Mouse (Mus musculus): ENCODE measurements at regions not wholly inside any gene's neighbourhood (a gene's known extent, or its start where the extent isn't known, plus 50 kb on each side); places are given as distances from the start of the nearest gene placed in this dataset.
A peak's percentile ranks its signal among the peaks of the same experiment; 100 is the strongest.

DNA sequence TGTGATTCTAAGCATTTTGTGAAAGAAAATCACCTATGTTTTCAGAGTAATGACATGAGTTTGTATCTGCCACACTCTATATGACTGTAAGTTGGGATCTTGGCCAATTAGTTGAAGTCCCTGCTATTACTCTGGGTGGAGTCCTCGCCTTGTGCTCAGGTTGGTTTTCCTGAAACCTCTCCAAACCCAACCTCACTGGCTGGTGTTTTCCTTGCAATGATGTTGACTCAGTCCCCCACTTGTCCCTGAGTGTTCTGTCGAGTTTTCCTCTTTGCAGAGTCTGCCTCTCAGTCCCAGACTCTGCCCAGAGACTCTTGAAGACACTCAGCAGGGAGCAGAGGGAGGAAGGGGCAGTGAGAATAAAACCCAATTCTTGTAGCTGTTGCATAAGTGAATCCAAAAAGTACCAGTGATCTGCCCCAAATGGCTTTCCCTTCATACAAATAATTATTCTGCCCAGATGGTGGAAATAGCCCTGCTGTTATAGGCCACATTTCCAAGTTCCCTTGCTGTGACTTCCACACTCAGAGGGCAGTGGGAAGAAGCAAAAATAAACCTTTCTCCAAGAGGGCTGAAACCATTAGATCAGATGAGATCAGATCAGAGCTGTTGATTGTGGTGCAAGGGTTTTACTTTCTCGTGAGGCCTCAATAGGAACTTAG lies 694.3 kb downstream of the Hs3st4 start:
- DNase-seq = no peak

DNA sequence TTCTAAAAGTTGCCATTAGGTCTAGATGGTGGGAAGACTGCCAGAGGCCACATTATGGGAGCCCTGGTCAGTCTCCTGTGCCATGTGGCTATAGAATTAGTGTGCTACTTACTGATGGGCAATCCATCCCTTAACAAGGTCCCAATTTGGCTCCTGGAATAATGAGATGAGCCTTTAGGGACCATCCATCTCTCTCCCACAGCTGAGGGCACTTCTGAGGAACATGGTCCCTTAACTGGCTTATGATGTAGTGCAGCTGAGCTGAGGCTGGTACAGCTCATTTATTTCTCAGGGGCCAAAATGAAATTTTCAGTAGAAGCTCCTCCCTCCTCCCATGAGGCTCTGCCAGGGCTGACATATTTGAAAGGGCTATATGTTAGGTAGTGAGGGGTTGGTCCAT lies 697.9 kb downstream of the Hs3st4 start:
- DNase-seq = no peak

DNA sequence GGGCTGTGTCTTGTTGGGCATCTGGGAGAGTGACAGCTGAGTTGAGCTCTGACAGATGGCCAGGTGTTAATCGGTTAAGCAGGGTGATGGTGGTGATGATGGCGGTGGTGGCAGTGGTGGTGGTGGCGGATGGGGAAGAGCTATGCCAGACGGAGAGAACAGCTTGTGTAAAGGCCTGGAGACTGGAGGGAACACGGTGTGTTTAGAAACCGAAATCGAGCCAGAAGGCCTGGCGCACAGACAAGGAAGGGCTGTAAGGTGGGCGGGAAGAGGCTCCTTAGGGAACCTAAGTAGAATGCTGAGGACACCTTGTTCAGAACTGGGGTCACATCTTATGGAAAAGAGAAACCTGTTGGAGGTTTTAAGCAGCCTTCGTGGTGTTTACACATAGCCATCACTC lies 698.5 kb downstream of the Hs3st4 start:
- no peak for DNase-seq

DNA sequence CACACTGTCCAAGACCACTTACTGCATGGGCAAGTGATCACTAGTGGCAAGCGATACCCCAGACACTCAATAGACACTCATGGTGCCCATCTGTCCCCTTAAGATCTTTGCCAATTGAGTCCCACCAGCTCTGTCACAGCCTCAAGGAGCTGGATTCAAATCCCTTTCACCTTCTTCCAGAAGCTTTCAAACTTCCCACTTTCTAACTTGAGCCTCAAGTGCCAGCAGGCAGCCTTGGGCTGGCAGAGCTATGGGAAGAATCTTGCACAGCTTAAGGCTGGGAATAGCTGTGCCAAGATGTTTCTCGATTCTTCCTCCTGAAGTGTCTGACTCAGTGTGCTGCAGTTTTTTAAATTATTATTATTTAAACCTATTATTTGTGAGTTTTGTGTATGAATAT lies 699.2 kb downstream of the Hs3st4 start:
- no peak for DNase-seq

DNA sequence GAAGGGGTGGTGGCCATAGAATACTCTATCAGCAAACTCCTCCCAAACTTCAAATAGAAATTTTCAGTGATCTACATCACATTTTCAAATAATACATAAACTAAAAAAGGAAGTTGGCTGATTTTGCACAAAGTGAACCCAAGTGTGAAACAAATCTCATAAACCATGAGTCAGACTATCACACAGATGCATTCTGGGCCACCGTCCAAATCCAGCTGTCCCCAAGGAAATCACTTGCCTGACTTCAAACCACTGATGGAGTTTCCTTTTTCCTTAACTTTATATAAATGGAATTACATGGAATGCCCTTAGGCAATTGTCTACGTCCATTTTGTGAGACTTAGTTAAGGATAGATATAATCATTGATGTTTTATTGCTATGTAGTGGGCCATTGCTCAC lies 702.8 kb downstream of the Hs3st4 start:
- DNase-seq = peak; percentile 18

DNA sequence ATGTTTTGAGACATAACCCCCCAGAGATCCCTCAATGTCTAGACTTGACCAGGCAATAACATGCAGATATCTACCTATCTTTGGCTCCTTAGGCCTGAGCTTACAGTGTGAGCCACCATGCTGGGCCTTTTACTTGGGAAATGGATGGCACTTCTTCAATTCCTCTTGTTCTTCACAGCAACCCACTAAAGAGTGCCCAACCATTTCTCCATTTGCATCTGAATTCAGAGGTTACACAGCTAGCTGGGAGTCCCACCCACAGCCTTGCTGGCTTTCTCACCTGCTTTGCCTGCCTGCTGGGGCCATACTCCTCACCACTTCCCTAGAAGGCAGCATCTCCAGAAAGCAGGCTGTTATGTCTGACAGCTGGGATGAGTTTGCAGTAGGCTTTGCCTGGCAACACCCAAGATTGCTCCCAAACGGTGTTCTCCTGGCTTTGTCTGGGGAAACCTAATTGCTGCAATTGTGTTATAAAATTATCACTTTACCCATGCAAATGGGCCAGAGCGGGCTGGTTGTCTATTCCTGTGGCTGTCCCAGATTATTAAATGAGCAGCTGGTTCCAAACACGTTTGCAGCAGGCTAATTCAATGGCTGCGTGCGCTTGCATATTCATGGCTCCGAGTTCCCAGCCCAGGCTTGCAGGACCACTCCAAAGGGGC lies 721.6 kb downstream of the Hs3st4 start:
- no peak for DNase-seq

DNA sequence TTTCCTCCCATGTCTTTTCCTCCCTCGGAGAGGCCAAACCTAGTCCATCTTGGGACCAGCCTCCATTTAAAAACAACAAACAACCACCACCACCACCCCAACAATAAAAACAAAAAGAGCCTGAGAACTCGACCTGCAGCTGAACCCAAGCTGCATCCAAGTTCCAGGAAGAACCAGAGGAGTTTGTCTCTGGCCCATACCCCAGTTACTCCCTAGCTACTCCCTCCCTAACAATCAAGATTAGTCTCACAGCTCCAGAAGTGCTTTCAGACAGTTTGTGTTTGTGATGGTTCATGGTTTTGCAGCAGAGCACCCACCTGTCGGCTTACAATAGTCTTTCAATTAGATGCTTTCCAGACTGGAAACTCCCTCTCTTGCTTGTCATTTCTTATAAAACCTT lies 724.5 kb downstream of the Hs3st4 start:
- DNase-seq = no peak

DNA sequence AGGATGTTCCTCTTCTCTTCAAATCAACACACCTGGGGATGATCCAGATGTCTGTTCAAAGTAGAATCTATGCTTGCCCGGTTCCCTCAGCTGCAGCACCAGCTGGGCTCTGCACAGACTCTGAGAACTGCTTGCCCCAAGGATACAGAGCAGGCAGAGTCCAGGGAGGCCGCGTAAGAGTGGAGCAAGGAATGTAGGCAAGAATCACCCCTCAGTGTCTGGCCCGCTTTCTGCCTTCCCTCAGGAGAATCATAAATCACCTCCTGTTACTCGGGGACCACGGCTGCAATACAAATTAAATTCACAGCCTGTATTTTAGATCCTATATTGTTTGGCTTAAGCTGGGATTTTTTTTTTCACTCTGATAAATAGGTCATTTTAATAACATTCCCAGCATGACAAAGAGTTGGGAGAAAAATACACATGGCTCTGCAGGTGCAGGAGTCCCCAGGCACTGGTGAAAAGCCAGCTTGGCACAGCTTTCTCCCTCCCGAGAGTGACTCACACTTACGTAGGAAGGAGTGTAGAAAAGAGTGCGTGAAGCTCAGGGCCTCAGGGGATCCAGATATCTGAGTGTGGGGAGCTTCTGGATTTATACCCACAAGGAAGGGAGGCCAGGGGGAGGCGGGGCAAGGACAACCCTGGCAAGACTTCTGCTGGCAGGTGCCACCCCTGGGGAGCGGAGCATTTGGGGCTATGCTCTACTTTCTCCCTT lies 726.3 kb downstream of the Hs3st4 start:
- no peak for DNase-seq

DNA sequence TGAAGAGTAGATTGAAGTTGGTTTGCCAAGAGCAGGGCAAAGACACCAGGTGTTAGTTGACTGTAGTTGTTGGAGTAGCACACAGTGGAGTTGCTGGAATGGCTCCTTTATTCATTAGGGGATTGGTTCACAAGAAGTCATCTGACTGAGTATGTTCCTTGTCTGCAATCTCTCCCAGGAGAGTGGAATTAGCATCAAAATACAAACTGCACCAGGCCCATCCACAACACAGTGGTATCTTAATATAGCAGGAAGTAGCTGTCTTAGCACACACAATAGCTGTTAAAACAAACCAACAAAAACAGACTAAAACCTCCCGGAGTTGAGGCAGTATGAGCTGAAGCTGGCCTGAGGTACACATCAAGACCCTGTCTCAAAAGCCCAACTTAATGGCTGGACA lies 723.5 kb upstream of the Kdm8 start:
- no peak for DNase-seq

DNA sequence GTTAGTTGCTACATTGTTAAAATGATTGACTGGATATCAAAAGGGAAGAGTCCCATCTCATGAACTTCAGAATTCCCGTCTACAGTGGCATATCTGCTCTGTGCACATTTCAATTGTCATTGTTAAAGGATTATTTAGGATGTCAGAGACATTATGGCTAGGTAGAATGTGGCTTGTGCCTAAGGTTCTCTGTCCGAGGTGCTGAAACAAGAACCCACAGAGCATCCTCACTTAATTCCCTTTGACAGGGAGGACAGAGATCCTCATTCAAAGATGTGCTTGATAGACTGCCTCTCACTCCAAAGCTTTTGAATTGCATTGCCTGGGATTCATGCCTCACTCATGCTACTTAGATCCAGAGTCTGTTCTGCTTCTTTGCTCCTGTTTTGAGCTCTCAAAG lies 702.4 kb upstream of the Kdm8 start:
- no peak for DNase-seq

DNA sequence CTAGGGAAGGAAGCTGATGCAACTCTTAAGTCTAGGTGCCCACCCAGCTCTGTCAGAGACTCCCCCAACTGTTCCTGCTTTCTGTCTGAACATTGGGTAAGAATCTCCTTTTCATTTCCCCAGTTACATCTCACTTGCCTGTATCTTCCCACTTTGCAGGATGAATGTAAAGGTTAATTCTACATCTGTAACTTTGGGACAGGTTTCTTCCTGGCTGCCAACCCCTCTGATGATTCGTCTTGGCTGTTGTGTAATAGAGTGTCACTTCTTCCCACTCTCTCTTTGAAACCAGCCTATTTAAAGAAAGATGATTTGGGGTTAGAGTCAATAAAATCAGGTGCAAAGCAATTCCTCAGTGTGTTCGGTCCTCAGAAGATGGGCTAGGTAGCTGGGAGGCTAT lies 698.2 kb upstream of the Kdm8 start:
- no peak for DNase-seq

DNA sequence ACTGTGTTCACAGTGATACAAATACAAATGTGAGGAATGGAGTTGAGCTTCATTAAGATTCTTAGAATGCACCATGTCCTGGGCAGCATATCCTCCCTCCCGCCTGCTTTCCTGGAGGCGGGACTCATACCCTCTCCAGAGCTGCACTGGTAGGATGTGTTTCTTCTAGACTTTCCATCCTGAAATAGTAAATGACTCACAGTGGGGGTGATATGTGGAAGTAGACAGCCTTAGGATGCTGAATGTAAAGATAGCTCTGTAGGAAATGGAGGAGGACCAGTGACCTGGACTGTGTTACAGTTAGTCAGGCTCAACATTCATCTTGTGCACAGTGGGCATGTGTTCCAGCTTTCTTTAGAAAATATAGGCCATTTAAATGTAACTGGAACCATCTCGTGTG lies 696.1 kb upstream of the Kdm8 start:
- DNase-seq = no peak

DNA sequence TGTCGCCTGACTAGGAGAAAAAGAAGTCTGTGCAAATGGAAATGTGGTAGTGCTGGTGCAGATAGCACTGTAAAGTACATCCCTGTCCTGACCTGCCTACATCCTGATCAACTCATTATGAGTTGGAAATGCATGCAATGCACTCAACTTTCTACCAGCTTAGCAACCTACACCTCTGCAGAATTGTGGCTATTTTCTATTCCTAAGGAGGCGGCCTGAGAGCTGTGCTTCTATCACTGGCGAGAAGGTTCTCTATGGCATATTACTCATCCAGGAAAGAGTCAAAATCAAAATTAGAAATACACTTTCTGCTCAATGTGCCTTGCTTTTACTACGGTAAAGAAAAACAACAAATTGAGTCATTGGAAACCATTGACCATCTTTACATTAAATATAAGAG lies 685.4 kb upstream of the Kdm8 start:
- DNase-seq = no peak

DNA sequence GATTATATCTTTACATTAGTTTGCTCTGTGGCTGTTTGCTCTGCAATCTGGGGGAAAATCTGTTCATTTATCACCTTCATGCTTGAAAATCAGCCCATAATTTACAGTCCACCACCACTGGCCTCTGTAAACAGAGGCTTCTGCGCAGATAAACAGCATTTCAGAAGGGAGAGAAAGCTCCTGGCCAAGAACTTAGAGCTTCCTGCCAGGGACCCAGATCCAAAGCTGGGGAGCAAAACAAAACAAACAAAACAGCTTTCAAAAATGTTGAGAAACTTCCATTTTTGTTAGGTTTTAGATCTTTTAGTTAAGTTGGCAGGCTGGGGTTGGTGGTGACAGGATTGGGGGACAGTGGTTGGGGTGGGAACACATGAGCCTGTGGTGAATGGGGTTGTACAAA lies 666.7 kb upstream of the Kdm8 start:
- no peak for DNase-seq

DNA sequence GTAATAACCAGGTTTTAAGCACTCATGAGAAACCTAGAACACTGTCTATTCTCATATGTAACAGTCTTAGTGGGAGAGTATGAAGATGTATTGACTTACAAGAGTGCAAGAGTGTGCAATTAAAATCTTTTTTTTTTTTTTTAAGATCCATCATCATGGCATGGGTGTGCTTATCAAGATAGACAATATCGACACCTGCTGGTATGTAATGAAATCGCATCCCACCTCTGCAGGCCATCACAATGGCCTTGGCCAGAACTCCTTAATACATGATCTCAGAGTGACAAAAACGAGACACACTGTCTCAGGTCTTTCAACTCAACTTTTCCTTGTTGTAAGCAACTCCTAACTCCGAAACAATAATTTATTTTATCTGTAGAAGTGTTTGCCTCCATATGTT lies 661.7 kb upstream of the Kdm8 start:
- DNase-seq = peak; percentile 8

DNA sequence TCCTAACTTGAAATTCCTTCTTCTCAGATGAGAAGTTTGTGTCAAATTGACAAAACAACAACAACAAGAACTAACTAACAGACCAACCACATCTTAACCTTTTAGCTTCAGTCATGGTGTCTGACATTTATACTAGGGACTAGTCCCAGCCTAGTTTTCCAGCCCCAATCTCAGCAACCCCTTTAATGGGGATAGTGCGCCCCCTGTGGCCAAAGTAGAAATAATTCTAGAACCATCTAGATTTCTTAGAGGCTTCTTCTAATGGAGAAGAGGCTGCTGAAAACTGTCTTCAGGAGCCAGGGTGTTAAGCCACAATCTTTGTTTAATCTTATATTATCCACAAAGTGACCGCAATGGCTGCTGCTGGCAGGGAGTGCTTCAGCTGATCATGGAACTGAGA lies 659.5 kb upstream of the Kdm8 start:
- DNase-seq = no peak

DNA sequence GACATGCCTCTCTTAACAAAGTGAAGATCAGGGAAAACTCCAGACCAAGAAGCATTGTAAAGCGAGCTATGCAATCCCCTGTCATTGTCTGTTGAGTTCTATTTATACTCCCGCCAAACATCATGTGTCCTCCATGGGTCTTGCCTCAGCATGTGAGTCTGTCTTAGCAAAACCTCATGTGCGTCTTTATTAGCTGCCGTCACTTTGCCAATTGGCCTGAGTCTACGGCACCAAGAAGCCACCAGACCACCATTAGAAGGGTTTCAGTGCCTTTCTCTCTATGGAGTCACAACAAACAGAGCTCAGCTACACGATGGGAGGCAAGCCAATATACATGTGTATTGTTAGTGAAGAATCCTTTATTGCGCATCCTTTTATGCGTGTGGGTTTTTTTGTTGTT lies 658.6 kb upstream of the Kdm8 start:
- DNase-seq = no peak

DNA sequence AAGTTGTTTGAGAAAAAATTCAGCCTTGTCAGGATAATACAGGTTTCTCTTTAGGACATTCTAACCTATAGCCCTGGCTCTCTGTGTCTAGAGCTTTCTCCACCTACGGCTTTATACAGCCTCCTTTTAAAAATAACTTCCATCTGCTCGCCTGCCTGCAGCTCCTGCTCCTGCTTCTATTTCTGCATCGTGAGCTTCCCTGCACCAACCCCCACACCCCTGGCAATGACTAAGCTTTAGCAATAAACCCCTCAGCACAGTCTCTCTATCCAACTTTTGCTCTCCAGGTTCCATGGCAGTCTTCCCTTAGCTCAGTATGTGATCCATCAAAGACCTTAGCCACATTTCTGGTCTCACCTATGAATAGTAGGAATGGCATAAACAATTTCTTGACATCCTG lies 655.7 kb upstream of the Kdm8 start:
- DNase-seq = no peak

DNA sequence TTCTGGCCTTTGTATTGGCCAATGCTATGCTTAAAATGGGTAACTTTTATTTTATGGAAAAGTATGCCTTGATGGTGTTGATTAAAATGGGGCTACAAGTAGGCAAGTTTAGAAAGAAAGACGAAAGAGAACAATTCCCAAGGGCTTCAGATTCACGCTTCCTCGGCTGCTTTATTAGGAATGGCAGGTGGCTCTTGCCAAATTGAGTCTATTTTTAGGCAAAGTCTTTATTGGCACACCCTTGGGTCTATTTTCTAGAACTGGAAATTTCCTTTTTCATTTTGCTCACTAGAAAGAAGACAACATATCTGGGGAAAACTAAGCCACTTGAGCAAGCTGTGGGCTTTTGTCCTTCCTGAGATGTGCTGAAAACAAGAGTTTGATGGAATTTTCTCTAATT lies 641.4 kb upstream of the Kdm8 start:
- no peak for DNase-seq

DNA sequence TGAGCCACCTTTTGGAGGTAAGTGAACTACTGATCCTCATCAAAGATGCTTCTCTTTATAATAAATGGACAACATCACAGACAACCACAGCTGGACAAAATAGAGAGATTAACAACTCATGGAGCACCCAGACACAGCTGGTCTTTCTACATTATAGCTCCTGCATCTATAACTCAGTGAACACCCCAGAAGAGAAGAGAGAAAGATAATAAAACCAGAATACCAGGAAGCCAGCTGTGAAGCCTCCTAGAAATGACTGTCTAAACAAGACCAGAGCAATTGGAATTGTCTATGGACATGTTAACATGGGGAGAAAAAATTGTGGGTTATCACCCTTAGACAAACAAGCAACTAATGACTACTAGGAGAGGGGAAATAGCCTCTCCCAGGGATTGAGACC lies 609.8 kb upstream of the Kdm8 start:
- DNase-seq = no peak

DNA sequence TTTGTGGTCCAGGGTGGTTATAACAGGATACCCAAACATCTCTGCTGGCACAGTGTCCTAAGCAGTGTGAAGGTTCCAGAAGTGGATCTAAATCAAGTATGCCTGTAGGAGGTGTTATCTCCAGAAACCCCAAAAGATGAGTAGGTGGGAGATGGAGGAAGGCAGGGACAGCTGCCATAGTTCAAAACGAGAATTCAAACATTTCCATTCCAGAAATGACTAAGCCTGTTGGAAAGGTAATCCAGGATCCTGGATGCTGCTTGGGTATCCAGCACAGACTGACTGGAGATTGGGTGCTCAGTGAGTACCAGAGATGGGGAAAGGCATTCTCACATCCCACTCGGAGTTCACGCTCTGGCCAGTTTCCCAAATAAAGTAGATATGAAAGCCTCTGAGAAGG lies 607.9 kb upstream of the Kdm8 start:
- no peak for DNase-seq

DNA sequence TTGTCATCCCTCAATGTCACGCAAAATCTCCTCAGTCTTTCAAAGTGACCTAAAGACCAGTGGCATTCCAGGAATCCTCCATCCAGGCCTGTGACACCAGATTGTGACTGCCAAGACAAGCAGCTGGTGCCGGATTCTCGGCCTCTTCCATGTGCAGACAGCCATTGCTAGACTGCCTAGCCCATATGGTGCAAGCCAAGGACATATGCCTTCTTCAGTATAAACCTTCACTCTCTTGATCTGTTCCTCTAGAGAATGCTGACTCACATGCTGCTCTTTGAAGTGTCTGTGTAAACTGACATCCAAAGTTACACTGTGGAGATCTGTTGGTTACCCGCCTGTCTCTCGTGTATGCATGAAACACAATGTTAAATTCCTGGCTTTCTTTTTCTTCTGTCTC lies 589.4 kb upstream of the Kdm8 start:
- no peak for DNase-seq

DNA sequence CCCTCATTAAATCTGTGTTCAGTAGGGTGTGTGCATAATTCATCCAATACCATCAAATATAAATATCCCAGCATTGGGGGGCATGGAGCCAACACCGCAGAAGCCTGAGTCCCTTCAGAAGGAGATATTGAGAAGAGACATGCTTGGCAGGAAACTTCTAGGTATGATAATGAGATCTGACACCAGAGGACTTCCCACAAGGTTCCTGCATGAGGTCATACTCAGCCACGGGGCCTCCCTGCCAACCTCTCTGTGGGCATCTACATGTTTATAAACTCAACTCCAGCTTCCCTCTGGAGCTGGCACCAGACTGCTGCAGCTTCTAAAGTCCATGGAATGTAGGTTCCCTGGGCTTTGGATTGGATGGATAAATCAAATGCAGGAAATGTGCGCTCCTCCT lies 587.4 kb upstream of the Kdm8 start:
- no peak for DNase-seq

DNA sequence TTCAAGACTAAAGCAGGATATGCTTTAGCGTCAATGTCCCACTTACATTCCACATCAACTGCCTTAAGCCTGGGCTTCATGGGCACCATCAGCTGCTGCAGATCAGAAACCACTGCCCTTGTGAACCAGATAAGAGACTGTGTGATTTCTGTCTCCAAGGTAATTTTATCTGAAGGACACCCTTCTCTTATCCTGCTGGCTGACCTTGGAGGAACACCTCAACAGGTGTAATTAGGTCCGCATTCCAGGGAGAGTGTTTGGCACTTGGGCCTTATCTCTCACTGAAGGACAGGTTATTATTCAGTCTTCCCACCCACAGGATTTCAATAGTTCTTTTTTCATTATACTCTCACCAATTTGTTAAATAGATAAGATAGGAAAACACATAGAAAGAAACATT lies 583.1 kb upstream of the Kdm8 start:
- no peak for DNase-seq

DNA sequence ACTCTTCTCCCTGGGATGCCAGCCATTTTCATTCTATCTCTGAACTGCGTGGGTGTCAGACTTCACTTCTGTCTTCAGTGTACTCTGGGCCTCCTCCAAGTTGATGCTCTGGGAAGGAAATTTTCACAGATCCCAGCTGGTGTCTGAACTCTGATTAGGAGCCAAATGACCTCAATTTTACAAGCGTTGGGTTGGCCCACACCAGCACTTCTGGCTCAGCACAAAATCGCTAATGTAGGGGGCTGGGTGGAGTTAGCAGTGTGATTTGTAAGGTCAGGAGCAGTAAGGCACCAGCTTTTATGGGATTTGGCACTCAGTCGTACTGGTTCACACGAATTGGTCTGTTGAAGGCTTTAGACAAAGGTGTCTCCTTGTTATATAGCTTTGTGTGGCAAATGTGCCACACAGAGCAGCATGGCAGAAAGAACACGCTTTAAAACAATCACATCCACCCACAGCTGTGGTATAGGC lies 576.3 kb upstream of the Kdm8 start:
- peak; percentile 50 for DNase-seq
